Mouse (Mus musculus): Measurements from ENCODE around the gene Slc35g3. TPM values are rescaled to one million over a fixed set of nuclear protein-coding genes. Genes with fewer than 3 reads are reported as not detected.

Slc35g3 gene
- total RNA-seq (2023; ENCODE audit: inconsistent age) = not detected in 4 replicates

GRCm38 (mm10) chr11:69761868-69762267 lies at the start of gene Slc35g3:
Slc35g3 (minus strand) TSS chr11:69761968.

DNA sequence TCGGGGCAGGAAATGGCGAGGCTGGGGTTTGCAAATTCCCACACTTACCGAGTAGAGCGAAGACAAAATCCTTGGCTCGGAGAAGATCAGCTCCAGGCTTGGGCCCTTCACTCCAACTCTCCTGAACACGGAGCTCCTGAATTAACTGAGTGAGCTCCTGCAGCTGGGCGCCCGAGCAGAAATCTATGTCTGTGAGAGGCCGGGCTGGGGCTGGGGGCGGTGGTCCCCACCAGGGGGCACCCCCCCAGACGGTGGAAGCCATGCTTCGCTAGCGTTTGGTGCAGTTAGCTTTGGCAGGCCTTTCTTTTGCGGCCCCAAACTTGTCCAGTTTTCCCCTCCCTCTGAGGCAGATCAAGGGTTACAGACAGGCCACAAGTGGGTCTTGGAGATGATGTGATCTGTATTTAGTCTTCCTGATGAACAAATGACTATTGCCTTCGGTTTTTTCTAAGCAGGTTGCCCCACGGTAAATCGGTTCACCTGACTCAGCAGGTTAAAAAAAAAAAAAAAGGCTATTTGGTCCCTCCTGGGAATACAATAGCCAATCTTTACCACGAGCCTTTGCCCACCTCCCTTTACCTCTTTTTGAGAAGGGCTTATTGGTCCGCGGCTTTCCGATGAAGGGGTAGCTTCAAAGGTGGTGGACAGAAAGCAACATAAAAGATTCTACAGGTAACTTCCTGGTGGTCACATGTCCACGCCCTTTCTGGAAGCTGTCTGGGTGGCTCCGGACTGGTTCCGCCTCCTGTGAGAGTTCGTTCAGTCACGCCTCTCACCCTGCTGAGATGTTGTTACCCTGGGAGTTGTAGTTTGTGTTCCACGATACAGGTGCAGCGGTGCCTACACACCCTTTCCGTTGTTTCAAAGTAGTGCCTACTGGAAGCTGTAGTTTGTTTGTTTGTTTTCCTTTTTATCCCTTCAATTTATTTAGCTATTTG lies 43.5 kb upstream of the Slc35g3 start, which contains the start of gene Tmem102:
Tmem102 (minus strand) TSS at position 653 of the 938 bp plus-strand sequence.

DNA sequence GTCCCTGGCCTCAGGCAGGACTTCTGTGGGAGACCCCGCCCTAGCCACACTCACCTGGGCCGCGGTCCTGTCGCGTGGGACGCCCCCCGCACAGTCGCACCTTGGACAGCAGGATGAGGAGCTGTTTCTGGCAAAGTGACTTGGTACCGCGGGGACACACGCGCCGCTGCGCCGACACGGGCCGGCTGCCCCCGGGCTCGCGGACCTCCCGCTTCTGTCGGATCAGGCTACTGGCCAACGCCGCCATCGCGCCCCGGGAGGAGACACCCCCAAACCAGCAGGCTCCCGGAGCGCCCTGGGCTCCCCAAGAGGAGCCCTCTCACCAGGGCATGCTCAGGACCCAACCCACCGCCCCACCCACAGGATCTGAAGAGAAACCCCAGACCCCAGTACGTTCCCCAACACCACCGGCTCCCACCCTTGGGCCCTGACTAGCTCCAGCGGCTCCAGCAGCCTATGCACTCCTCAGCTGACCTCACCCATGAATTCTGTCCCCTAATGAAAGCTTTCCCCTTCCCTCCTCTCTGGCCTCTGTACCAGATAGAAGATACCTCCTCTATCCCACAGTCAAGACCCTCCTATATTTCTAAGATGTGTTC lies 39.7 kb upstream of the Slc35g3 start, which contains the start of gene Fgf11:
Fgf11 (minus strand) TSS at position 479 of the 599 bp plus-strand sequence.

DNA sequence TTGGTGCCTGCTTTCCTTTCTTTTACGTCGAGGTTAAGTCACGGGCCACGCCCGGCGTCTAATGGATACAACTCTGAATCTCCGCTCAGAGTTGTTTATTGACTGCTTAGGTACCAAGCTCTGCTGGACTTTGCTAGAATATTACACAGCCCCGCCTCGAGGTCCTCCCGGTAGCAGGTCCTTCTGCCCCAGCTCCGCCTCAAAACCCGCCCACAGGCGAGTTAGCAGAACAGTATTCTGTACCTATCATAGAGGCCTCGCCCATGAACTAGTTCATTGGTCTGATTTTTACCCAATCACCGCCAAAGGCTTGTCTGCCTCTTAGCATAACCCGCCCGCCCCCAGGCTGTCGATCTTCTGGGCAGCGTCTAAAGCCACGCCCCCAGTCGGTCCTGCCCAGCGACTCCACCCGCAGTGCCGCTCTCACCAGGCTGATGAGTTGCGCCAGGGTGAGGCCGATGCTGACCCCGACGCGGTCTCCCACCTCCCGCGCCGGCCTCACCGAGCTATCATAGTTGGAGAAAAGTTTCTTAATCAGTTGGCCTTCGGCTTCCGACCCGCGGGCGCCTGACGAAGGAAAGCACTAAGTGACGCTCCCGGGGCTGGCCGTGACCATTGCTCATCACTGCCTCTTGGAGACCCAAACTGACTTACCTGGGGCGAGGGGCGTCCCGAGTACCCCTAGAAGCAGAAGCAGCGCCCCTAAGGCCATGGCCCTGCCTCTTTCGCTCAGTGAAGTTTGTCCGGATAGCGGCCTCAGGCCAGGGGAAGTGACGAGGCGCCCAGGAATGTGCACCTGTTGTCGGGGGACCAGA lies 33.6 kb upstream of the Slc35g3 start, which contains the start of gene Chrnb1:
Chrnb1 (minus strand) TSS at position 776 of the 815 bp plus-strand sequence.

GRCm38 (mm10) chr11:69765221-69766125 lies 3.7 kb upstream of the Slc35g3 start, which contains the start of gene Zbtb4:
Zbtb4 (plus strand) TSS chr11:69765912.

DNA sequence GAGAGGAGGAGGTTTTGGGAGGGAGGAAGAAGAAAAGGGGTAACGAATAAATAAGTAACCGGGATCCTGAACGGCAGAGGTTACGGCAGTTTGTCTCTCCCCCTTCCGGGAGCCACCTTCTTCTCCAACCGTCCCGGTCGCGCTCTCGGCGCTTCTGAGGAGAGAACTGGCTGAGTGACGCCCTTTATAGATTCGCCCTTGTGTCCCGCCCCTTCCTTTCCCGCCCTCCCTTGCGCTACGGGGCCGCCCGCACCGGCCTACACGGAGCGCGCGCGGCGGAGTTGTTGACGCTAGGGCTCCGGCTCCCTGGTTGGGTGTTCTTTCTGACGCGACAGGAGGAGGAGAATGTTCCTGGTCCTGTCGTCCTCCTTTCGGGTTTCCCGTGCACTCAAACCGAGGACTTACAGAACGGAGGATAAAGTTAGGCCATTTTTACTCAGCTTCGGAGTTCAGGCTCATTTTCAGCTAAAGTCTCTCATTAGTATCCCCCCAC lies 3.2 kb downstream of the Slc35g3 start, which contains the start of gene Polr2a:
Polr2a (minus strand) TSS at position 160 of the 493 bp plus-strand sequence.

Other genes starting within 250 kb of the Slc35g3 start
- not detected in 4 replicates for gene Dnah2, start 212.9 kb downstream of the Slc35g3 start, total RNA-seq (2023; ENCODE audit: inconsistent age)
- 0.36 to 0.93 TPM (median 0.45 TPM) in 4 replicates for gene Efnb3, start 201.8 kb downstream of the Slc35g3 start, total RNA-seq (2023; ENCODE audit: inconsistent age)
- gene Wrap53, start 181.7 kb downstream of the Slc35g3 start, total RNA-seq (2023; ENCODE audit: inconsistent age) = 11.6 to 16.8 TPM (median 11.9 TPM) in 4 replicates
- gene Trp53, start 181.6 kb downstream of the Slc35g3 start, total RNA-seq (2023; ENCODE audit: inconsistent age) = 130 to 136 TPM (median 131 TPM) in 4 replicates
- 0.33 TPM in 1 of 4 replicates, not detected in the others for gene Atp1b2, start 156.0 kb downstream of the Slc35g3 start, total RNA-seq (2023; ENCODE audit: inconsistent age)
- not detected in 4 replicates for gene Shbg, start 144.1 kb downstream of the Slc35g3 start, total RNA-seq (2023; ENCODE audit: inconsistent age)
- gene Sat2, start 139.9 kb downstream of the Slc35g3 start, total RNA-seq (2023; ENCODE audit: inconsistent age) = not detected in 4 replicates
- 76.8 to 83.1 TPM (median 77.8 TPM) in 4 replicates for gene Fxr2, start 129.0 kb downstream of the Slc35g3 start, total RNA-seq (2023; ENCODE audit: inconsistent age)
- gene Sox15, start 106.7 kb downstream of the Slc35g3 start, total RNA-seq (2023; ENCODE audit: inconsistent age) = 0.84 TPM in 1 of 4 replicates, not detected in the others
- gene Mpdu1, start 99.3 kb downstream of the Slc35g3 start, total RNA-seq (2023; ENCODE audit: inconsistent age) = 58.0 to 71.6 TPM (median 63.0 TPM) in 4 replicates
- 11.8 to 14.7 TPM (median 12.5 TPM) in 4 replicates for gene Cd68, start 95.8 kb downstream of the Slc35g3 start, total RNA-seq (2023; ENCODE audit: inconsistent age)
- gene Eif4a1, start 89.5 kb downstream of the Slc35g3 start, total RNA-seq (2023; ENCODE audit: inconsistent age) = 670 to 697 TPM (median 692 TPM) in 4 replicates
- gene Senp3, start 79.9 kb downstream of the Slc35g3 start, total RNA-seq (2023; ENCODE audit: inconsistent age) = 108 to 153 TPM (median 136 TPM) in 4 replicates
- 0.32 TPM in 1 of 4 replicates, not detected in the others for gene Tnfsf13, start 76.2 kb downstream of the Slc35g3 start, total RNA-seq (2023; ENCODE audit: inconsistent age)
- 0.51 TPM in 1 of 4 replicates, not detected in the others for gene Tnfsf12, start 66.1 kb downstream of the Slc35g3 start, total RNA-seq (2023; ENCODE audit: inconsistent age)
- gene Tnfsfm13, start 65.9 kb downstream of the Slc35g3 start, total RNA-seq (2023; ENCODE audit: inconsistent age) = 0.45 to 0.78 TPM in 2 of 4 replicates, not detected in the others
- 231 to 244 TPM (median 242 TPM) in 4 replicates for gene Polr2a, start 3.3 kb downstream of the Slc35g3 start, total RNA-seq (2023; ENCODE audit: inconsistent age)
- 52.3 to 57.6 TPM (median 54.5 TPM) in 4 replicates for gene Zbtb4, start 3.9 kb upstream of the Slc35g3 start, total RNA-seq (2023; ENCODE audit: inconsistent age)
- gene Chrnb1, start 34.0 kb upstream of the Slc35g3 start, total RNA-seq (2023; ENCODE audit: inconsistent age) = 8.3 to 11.3 TPM (median 10.1 TPM) in 4 replicates
- gene Fgf11, start 39.9 kb upstream of the Slc35g3 start, total RNA-seq (2023; ENCODE audit: inconsistent age) = 0.16 to 0.27 TPM in 2 of 4 replicates, not detected in the others
- gene Tmem102, start 43.7 kb upstream of the Slc35g3 start, total RNA-seq (2023; ENCODE audit: inconsistent age) = not detected in 4 replicates
- gene Gm39566, start 53.3 kb upstream of the Slc35g3 start, total RNA-seq (2023; ENCODE audit: inconsistent age) = not detected in 4 replicates
- not detected in 4 replicates for gene Spem2, start 56.5 kb upstream of the Slc35g3 start, total RNA-seq (2023; ENCODE audit: inconsistent age)
- gene Spem1, start 60.2 kb upstream of the Slc35g3 start, total RNA-seq (2023; ENCODE audit: inconsistent age) = not detected in 4 replicates
- 0.24 to 1.3 TPM (median 0.59 TPM) in 4 replicates for gene Nlgn2, start 75.8 kb upstream of the Slc35g3 start, total RNA-seq (2023; ENCODE audit: inconsistent age)
- 30.9 to 38.6 TPM (median 37.0 TPM) in 4 replicates for gene Tmem256, start 76.5 kb upstream of the Slc35g3 start, total RNA-seq (2023; ENCODE audit: inconsistent age)
- gene Plscr3, start 84.4 kb upstream of the Slc35g3 start, total RNA-seq (2023; ENCODE audit: inconsistent age) = 9.8 to 13.0 TPM (median 11.5 TPM) in 4 replicates
- not detected in 4 replicates for gene Tnk1, start 96.8 kb upstream of the Slc35g3 start, total RNA-seq (2023; ENCODE audit: inconsistent age)
- gene Tmem95, start 116.0 kb upstream of the Slc35g3 start, total RNA-seq (2023; ENCODE audit: inconsistent age) = not detected in 4 replicates
- gene Kctd11, start 119.4 kb upstream of the Slc35g3 start, total RNA-seq (2023; ENCODE audit: inconsistent age) = 1.8 to 2.3 TPM (median 2.0 TPM) in 4 replicates
- 477 to 556 TPM (median 497 TPM) in 4 replicates for gene Acap1, start 133.6 kb upstream of the Slc35g3 start, total RNA-seq (2023; ENCODE audit: inconsistent age)
- gene 2810408A11Rik, start 139.0 kb upstream of the Slc35g3 start, total RNA-seq (2023; ENCODE audit: inconsistent age) = 2.1 to 2.7 TPM (median 2.3 TPM) in 4 replicates
- gene Neurl4, start 139.1 kb upstream of the Slc35g3 start, total RNA-seq (2023; ENCODE audit: inconsistent age) = 55.7 to 74.4 TPM (median 62.8 TPM) in 4 replicates
- 138 to 159 TPM (median 142 TPM) in 4 replicates for gene Gps2, start 151.9 kb upstream of the Slc35g3 start, total RNA-seq (2023; ENCODE audit: inconsistent age)
- 362 to 387 TPM (median 377 TPM) in 4 replicates for gene Eif5a, start 160.0 kb upstream of the Slc35g3 start, total RNA-seq (2023; ENCODE audit: inconsistent age)
- gene Ybx2, start 173.8 kb upstream of the Slc35g3 start, total RNA-seq (2023; ENCODE audit: inconsistent age) = not detected in 4 replicates
- not detected in 4 replicates for gene Slc2a4, start 186.2 kb upstream of the Slc35g3 start, total RNA-seq (2023; ENCODE audit: inconsistent age)
- not detected in 4 replicates for gene Cldn7, start 202.8 kb upstream of the Slc35g3 start, total RNA-seq (2023; ENCODE audit: inconsistent age)
- 103 to 123 TPM (median 108 TPM) in 4 replicates for gene Ctdnep1, start 219.2 kb upstream of the Slc35g3 start, total RNA-seq (2023; ENCODE audit: inconsistent age)
- gene Elp5, start 220.5 kb upstream of the Slc35g3 start, total RNA-seq (2023; ENCODE audit: inconsistent age) = 34.4 to 62.8 TPM (median 46.7 TPM) in 4 replicates
- gene Gabarap, start 229.2 kb upstream of the Slc35g3 start, total RNA-seq (2023; ENCODE audit: inconsistent age) = 311 to 355 TPM (median 331 TPM) in 4 replicates
- gene Phf23, start 233.8 kb upstream of the Slc35g3 start, total RNA-seq (2023; ENCODE audit: inconsistent age) = 52.7 to 62.9 TPM (median 56.6 TPM) in 4 replicates
- gene Dvl2, start 238.6 kb upstream of the Slc35g3 start, total RNA-seq (2023; ENCODE audit: inconsistent age) = 48.4 to 53.5 TPM (median 51.0 TPM) in 4 replicates

All from B cell, adult (primary cell).